Mouse (Mus musculus) B cell, adult 62 days (primary cell): ENCODE results near the gene Cep295nl. TPM values are rescaled to one million over a fixed set of nuclear protein-coding genes. Genes with fewer than 3 reads are reported as not detected.

Experiments used
- total RNA-seq: library from RNA; stranded (reverse); gene quantifications from 4 replicates; pipeline ENCODE4 v1.2.4, GENCODE M21; 2023

Cep295nl gene
- total RNA-seq, result not detected in 4 replicates

DNA sequence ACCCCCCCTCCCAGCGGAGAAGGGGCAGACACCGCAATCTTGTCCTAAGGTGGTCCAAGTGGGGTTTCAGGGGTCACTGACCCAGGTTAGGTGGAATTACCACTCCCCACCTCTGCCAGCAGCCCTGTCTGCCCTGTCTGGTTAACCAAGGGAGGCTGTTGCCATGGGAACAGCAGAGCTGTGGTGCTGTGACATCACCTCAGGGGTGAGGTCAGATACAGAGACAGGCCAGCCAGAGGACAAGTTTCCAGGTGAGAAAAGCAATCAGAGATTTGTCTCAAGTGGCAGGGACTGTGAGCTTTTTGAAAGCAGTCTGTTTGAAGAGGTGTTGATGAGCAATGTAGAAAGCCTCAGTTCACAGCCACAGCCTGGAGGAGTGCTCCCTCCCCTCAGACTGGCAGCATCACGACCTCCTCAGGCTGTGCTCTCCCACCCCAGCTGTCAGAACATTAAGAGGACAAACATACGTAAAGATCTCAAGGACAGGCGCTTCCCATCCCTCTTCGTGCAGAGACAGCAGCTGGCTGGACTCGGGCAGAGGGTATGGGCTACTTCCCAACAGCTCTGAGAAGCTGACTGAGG is at the start of gene Cep295nl:
TSS of gene Cep295nl (minus strand) at position 101 of the 582 bp plus-strand sequence.

DNA sequence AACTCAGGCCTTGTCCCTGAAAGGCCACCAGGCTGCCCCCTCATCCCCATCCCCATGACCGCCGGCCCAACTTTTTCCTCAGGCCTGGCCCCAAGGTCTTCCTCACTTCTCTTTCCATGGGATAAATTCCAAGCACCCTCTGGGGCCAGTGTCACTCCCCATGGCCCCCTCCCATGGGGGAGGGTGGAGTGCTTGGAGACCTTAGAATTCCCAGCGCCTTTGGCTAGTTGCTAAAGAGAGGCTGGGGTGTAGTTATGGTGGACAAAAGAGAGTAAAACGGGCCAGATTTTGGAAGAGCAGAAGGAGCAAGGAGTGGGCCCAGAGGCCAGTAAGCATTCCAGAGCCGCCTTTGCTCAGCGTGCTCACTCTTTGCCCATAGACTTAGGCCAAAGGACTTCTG is 13.3 kb upstream of the Cep295nl start, which contains the start of gene Timp2:
TSS of gene Timp2 (minus strand) at position 101 of the 400 bp plus-strand sequence.

DNA sequence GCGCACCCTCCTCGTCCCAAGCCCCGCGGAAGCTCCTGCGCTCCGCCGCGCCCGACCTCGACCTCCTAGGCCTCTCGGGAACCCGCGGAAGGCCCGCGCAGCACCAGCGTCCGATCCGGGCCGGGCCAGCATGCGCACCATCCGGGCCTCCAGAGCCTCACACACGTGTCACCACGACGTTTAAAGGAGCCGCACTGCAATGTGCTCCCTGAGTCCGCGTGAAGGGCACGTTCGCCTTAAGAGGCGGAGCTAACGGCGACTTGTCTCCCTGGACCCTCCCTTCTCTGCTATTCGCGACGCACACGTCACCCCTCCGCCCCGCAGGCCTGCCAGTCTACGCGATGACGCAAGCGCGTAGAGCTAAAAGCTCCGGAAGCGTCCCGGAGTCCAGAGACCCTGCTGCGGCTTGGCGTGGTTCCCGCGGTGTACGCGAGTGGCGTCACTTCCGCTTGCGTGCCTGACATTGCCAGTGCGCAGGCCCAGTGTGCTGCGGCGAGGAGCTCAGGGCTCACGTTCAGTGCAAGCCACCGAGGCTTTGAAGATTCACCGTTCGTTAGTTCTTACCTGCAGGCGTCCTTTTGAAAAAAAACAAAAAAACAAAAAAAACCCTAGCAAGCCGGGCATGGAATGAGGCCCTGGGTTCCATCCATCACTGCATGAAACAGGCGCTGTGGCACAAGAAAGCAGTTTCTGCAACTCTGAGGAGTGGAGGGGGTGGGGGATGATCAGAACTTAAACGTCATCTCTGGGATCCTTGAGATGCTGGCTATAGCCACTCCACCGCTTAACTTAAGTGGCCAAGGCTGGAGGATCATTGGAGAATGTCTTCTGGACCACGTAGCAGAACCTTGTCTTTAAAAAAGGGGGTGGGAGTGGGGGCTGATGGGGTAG is 52.1 kb downstream of the Cep295nl start, which contains the start of gene Usp36:
TSS of gene Usp36 (minus strand) at position 246 of the 891 bp plus-strand sequence.

Other genes starting within 250 kb of the Cep295nl start
- 0.85 to 2.4 TPM (median 1.8 TPM) in 4 replicates for gene Dnah17, start 211.9 kb downstream of the Cep295nl start, total RNA-seq
- 229 to 246 TPM (median 236 TPM) in 4 replicates for gene Cyth1, start 93.9 kb downstream of the Cep295nl start, total RNA-seq
- 53.8 to 59.3 TPM (median 57.4 TPM) in 4 replicates for gene Usp36, start 52.3 kb downstream of the Cep295nl start, total RNA-seq
- 2.3 to 4.6 TPM (median 4.0 TPM) in 4 replicates for gene Timp2, start 13.2 kb upstream of the Cep295nl start, total RNA-seq
- 10.4 to 13.8 TPM (median 11.9 TPM) in 4 replicates for gene Lgals3bp, start 59.6 kb upstream of the Cep295nl start, total RNA-seq
- gene Cant1, start 76.6 kb upstream of the Cep295nl start, total RNA-seq, result 40.6 to 44.5 TPM (median 43.5 TPM) in 4 replicates
- 0.23 TPM in 1 of 4 replicates, not detected in the others for gene C1qtnf1, start 85.7 kb upstream of the Cep295nl start, total RNA-seq
- gene Engase, start 134.3 kb upstream of the Cep295nl start, total RNA-seq, result 5.0 to 6.2 TPM (median 6.0 TPM) in 4 replicates